Mouse (Mus musculus) adrenal gland, adult (tissue): Measurements from ENCODE around the gene Clasp1.
A peak's percentile ranks its signal among the peaks of the same experiment; 100 is the strongest.

Experiments used
- DNase-seq, 2 experiments: peaks; one replicate each; pipeline ENCODE4 v3.0.0; 2022 to 2023; ENCODE audit warnings: low spot score in 1 of 2; ENCODE audit not compliant: inconsistent age in 2 of 2

Gene Clasp1

GRCm38 (mm10) chr1:118388757-118389453 lies at the start of gene Clasp1:
Gene Clasp1 (plus strand): TSS chr1:118389058.
- peak; percentile 95 to 98 for DNase-seq

DNA sequence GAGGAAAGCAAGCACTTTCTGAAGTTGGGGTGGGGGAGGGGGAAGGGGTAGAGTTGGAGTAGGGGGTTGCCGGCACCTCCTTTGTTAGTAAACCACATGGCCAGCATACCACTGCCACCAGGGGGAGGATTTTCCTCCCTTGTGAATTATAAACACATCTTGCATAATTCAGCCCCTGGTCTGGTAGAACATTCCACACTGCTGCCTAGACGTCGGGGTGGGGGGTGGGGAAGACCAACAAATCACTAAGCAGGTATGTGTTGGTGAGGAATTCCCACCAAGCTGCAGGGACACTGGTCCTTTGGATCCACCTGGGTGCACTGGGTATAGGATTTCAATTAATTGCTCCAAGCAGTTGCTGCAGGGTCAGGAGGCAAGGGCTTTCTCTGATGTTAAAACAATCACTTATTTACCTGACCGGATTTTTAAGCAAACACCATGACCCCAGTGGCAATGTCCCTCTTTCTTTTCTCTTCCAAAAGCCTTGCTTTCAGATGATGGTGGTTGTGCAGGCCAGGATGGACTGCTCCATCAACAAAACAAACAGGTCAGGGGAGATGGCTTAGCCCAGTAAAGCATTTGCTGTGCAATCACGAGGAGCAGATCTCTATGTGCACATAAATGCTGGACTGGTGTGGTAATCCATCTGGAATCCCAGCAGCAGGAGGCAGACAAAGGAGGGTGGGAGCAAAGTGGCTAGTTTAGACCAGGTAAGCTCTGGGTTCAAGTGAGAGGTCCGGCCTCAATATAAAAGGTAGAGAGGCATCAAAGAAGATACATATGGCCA lies 45.0 kb upstream of the Clasp1 start:
- DNase-seq, result no peak

GRCm38 (mm10) chr1:118349922-118350321 lies 38.9 kb upstream of the Clasp1 start:
- no peak for DNase-seq

DNA sequence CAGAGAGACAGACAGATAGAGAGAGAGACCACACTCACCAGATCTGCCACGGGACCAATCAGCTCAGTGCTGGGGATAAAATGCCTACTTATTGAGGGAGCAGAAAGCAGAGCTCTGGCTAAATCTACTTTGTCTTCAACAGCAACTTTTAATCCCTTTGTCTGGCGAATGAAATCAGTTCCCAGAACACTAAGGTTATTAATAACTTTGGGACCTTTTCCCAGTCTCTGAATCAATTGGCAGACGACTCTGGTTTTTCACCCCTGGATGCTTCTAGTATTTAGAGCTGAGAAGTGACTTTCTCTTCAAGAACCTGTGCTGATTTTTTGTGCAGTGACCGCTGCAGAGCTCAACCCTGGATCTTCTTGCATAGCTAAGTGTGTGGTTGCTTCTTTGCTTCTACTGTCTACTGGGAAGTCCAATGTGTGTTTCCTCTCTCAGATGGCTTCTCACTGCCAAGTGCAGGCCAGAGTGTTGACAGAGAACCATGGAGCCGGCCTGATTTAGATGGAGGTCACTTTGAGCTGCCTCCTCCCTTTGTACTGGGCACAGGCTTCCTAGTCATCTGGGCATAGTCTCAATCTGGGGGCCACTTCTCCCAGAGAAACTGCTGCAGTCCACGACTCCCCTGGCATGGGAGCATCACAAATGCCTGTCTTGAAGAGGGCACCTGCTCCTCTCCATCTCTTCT lies 29.6 kb upstream of the Clasp1 start:
- DNase-seq, result peak in 1 of 2 experiments; percentile 54

- DNase-seq, result peak; percentile 12 to 46
Measured at GRCm38 (mm10) chr1:118367970-118368369, 20.9 kb upstream of the Clasp1 start.

DNA sequence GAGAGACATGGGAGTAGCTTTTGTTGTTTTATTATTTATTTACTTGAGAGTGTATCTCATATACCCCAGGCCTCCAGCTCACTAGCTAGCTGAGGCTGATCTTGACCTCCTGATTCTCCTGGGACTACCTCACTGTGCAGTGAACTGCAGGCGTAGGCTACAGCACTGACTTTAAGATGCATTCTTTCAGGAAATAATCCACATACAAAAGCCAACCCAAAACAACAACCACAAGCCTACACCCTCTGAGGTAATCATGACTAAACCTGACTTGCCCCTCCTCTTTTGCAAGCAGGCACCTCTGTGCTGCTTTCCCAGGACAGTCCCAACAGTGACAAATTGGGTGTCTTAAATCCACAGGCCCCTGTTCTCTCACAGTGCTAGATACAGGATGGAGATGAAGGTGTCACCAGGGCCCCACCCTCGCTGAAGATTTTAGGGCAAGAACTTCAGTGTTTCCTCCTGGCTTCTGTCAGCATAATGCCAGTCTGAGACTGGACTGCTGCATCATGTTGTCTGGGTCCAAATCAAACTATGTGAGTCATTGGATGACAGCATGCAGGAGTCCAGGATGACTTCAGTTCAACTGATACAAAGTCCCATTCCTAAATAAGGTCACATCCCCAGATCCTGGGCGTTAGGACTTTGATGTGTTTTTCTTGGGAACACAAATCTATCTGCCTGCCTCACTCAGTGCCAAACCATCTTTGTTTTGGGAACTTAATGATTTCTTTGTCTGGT lies 20.0 kb upstream of the Clasp1 start:
- DNase-seq, result peak; percentile 65 to 89

GRCm38 (mm10) chr1:118377784-118378183 lies 11.1 kb upstream of the Clasp1 start:
- DNase-seq, result no peak

DNA sequence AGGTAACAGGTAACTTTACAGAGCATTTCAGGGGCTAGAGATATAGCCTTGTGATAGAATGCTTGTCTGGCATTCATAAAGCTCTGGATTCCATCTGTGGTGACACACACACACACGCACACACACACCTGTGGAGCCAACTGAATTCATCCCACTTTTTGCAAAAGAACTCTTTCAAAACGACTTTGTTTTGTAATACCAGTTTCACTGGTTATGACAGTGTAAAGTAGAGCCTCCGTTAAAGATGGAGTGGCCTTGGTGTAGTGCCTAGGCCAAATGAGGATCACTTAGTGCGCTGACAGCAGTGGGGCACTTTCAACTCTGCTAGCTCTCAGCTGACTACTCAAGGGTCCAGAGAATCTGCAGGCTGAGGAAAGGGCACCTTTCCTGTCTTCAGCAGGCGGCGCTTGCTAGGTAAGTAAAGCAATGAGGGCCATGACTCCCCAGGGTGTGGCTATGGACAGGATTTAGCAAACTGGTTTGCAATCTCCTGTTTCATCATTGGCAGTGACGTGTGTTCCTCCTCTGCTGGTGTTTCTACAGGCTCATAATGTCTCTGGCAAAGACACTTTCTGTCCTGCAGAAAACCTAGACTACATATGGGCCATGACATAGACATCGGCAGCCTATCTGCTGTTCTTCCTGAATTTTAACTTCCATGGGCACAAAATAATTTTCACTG lies 8.6 kb upstream of the Clasp1 start:
- DNase-seq, result no peak

DNA sequence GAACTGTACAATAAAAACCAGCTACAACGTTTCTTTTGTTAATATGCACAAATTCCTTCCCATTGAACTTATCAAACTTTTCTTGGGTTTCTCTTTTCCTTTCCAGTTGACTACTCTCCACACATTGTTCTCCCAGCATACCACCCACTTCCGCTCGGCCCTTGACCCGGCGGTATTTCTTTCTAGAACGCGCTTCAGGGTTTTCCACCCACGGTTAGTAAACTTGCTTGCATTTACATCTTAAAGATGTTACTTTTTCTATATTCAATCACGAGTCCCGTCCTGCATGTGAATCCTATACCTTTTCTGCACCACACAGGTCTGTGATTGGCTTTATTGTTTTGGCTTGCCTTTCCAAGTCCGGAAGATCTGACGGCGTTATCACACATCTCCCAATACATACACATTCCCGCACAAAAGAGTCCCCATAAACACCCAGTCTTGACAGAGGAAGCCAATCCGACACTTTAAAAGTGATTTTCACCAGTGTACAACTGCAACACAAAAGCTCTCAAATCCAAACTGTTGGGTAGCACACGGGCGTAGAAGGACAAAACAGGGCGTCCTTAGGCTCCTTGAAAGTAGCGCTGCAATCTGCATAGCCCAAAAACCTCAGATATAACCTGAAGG lies 616 bp upstream of the Clasp1 start:
- peak; percentile 80 to 94 for DNase-seq

DNA sequence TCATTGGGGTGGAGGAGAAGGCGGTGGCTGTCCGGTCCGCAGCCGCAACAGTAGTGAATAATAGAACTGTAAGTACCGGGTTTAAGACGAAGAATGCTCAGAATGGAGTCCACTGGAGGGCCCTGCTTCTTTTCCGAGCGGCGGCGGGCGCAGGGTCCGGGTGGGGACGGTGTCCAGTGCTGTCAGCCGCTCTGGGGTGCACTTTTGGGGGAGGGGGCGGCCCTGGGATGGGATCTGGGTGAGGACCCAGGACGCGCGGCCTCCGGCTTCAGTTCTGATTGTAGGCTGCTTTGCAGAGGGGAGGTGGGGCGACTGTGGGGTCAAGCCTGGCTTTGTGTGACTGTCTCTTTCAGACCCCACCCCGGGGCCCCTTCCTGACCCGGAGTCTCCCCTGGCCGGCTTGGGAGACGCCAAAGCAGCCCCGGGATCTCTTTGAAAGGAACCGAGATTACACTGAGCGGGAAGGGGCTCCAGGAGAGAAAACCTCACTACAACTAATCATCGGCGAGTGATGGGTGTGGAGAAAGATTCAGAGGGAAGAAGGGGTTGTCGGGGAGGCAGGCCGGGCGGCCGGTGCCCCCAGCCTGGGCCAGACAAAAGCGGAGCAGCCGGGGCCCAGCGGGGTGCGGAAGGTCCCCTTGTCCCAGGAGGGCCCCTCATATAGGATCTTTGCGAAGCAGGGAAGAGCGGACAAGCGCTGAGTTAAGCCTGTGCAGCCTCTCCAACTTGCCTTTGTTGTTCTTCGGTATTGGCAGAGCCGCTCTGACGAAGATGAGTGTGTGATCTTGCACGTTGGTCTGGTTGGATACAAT lies 802 bp downstream of the Clasp1 start:
- peak; percentile 80 to 86 for DNase-seq

DNA sequence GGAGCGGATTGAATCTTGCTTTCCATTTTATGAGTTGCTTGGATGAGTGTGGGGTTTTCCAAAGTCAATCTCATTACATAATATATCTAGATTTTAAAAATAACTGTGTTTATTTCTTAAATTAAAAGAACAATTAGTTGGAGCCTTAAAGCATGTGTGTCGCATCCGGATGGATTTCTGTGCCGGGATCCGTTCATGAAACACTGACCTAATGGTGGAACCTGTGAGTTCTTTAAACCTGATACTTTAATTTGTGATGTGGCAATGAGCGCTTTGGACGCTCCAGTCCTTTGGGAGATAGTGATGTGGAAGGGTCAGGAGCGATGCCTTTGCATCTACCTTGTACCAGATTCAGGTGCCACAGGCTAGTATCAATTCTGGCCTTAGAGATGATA lies 1.4 kb downstream of the Clasp1 start:
- DNase-seq, result no peak

DNA sequence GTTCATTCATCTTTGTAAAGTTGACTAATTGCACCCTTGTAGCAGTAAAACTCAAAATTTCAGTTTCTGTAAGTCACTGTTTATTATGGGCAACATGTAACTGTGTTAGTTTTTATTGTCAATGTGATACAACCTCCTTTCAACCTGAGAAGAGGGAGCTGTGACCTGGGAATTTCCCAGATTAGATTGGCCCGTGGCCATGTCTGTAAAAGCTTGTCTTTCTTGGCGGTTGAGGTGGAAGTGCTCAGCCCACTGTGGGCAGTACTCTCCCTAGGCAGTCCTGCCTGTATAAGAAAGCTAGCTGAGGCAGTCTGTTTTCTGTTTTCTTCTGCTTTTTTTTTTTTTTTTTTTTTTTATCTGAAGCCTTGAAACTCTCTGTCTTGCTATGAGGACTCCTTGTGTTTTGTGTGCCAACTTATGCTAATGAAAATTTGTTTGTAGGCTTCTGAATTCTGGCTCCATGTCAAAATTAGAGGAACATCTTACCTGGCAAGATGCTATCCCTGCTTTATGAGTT lies 2.1 kb downstream of the Clasp1 start:
- no peak for DNase-seq

DNA sequence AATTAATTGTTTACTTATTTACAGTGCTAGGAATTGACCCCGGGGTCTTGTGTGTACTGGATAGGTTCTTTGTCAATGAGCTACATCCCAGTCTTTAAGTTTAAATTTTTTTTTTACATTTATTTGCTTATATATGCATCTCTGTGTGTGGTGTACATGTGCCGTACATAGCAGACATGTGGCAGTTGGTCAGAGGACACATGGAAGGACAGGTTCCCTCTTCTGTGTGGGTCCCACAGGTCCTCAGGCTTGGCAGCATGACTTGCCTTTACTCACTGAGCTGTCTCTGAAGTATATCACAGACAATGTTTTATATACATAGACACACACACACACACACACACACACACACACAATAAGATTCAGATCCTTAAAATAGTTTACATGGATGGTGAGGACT lies 3.4 kb downstream of the Clasp1 start:
- DNase-seq, result no peak

DNA sequence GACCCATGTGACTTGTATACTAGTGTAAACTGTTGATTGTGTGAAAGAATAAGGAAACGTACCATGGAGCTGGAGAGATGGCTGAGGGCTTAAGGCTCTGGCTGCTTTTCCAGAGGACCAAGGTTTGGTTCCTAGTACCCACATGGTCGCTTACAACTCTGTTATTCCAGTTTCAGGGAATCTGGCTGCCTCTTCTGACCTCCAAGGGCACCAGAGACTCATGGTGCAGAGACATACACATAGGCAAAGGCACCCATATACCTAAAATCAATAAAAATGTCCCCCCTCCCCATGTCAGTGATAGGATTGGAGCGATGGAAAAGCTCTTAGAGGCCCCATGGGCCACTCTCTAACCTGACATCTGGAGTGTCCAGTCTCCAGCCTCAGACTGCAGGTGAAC lies 5.1 kb downstream of the Clasp1 start:
- no peak for DNase-seq

GRCm38 (mm10) chr1:118397866-118398265 lies 9.0 kb downstream of the Clasp1 start:
- no peak for DNase-seq

DNA sequence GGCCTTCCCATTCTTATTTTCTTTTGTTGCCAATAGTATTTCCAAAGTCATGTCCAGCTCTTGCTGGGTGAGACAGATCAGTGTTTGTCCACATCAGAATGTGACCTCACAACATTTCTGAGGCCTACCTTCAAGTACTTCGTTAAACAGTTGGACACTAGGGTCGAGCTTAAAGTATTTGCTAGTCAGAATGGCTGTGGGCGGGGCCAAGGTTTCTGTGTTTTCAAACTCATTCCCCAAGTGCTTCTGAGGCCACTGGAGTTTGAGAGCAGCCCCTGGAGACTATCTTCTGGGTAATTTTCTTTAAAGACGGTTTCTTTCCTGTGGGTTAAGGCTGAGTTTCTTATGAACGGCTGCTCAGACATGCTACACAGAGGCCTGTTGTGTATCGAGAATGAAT lies 9.7 kb downstream of the Clasp1 start:
- DNase-seq, result no peak

GRCm38 (mm10) chr1:118399625-118400310 lies 10.9 kb downstream of the Clasp1 start:
- no peak for DNase-seq

- DNase-seq, result no peak
Measured at GRCm38 (mm10) chr1:118401991-118402390, 13.1 kb downstream of the Clasp1 start.

- DNase-seq, result no peak
Measured at GRCm38 (mm10) chr1:118402556-118402955, 13.7 kb downstream of the Clasp1 start.
